Mouse (Mus musculus) C2C12 (cell line): ENCODE data around the gene Krtap1-4.

ENCODE experiments used
- CEBPB ChIP-seq: IDR thresholded peaks from one replicate; pipeline ENCODE4 v1.6.1; 2011; ENCODE audit warnings: low read depth, mild to moderate bottlenecking, control low read depth, moderate library complexity
- CTCF ChIP-seq: IDR thresholded peaks from one replicate; pipeline ENCODE4 v1.5.1; 2011; ENCODE audit not compliant: control insufficient read depth, insufficient read depth, insufficient read length
- FOSL1 ChIP-seq: IDR thresholded peaks from one replicate; pipeline ENCODE4 v1.8.0; 2011; ENCODE audit warnings: mild to moderate bottlenecking, low read length; ENCODE audit not compliant: poor library complexity, insufficient read depth, severe bottlenecking
- MAX ChIP-seq: IDR thresholded peaks from one replicate; pipeline ENCODE4 v1.6.1; 2011; ENCODE audit warnings: mild to moderate bottlenecking, control low read depth
- MYOG ChIP-seq: IDR thresholded peaks from one replicate; pipeline ENCODE4 v1.6.1; 2011; ENCODE audit not compliant: control insufficient read depth, insufficient read length; ENCODE audit errors: extremely low read depth
- USF1 ChIP-seq: IDR thresholded peaks from one replicate; pipeline ENCODE4 v1.6.1; 2011; ENCODE audit warnings: low read depth, mild to moderate bottlenecking, control low read depth, moderate library complexity

- no peak for TF ChIP-seq MAX
- TF ChIP-seq USF1: no peak
- TF ChIP-seq CTCF: no peak
- TF ChIP-seq CEBPB: no peak
- no peak for TF ChIP-seq FOSL1
- TF ChIP-seq MYOG: no peak
Observed at GRCm38 (mm10) chr11:99620335-99620734, 36.9 kb upstream of the Krtap1-4 start, which contains the start of gene Gm11562.
